Mouse (Mus musculus): ENCODE results near the gene Mtcl1. TPM values are rescaled to one million over a fixed set of nuclear protein-coding genes. Genes with fewer than 3 reads are reported as not detected.

Mtcl1 gene
- polyA plus RNA-seq, 1 experiment from 2014 or later, result 1.5 TPM

DNA sequence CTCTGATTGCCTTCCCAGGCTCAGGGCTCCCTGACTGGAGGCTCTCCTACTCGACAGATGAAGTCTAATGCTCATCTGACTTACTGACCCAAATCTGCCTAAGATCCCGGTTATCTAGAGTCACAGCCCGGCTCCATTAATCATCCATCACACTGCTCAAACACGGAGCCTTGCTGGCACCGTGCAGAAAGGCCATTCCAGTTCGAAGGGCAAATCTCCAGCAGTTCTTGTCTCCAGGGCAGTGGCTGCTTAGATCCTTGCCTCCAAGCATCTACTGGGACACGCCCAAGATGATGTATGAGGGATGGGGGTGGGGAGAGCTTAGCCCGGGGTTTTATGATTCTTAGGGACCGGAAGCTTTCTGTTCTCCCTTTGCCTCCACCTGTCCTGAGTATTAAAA, 55.0 kb downstream of the Mtcl1 start:
- no peaks in the 10 kb centered on the region; the same call in 1 of the 2 replicates for H3K4me1 ChIP-seq (replicated peaks; ENCODE audit: control insufficient read depth, insufficient read depth, low read length)
- H3K27ac ChIP-seq (ENCODE audit: low read depth, low read length), result no peak overlapping the region
- no peak for TF ChIP-seq CTCF (IDR thresholded peaks at IDR 0.05; ENCODE audit: low read depth)
- H3K9me3 ChIP-seq (ENCODE audit: control insufficient read depth), result no peaks in the 10 kb centered on the region
- no peak overlapping the region for H3K9ac ChIP-seq (ENCODE audit: low read depth, low read length)
- no peak overlapping the region for H3K4me3 ChIP-seq (ENCODE audit: low read depth, low read length)
- no peaks in the 10 kb centered on the region for H3K27me3 ChIP-seq (replicated peaks; ENCODE audit: control insufficient read depth, insufficient read depth, low read length)
- H3K36me3 ChIP-seq (ENCODE audit: control insufficient read depth, insufficient read depth), result no peaks in the 10 kb centered on the region
- ATAC-seq, result no peak
- 19% methylated on average over 9 of the region's 9 CpGs for WGBS
- H3K4me2 ChIP-seq (replicated peaks; ENCODE audit: low read depth), result no peak overlapping the region

DNA sequence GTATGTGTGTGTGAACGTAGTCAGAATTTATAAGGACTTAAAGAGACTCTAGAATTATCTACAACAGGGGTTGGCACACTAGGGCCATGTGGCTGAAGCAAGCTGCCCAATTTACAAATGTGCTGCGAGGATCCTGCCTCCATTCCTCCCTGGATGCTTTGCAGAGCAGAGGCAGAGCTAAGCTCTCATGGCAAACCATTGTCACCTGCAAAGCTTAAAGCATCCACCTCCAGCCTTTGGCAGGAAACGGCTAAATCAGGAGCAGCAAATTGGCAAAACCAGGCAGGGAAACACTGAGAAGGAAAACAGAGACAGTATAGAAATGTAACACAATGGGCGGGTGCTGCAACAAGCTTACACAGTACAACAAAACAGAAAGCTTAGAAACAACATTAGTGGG, 61.2 kb downstream of the Mtcl1 start:
- Histone ChIP-seq H3K4me1 (replicated peaks; ENCODE audit: control insufficient read depth, insufficient read depth, low read length) (no peaks in the 10 kb centered on the region), H3K27ac (ENCODE audit: low read depth, low read length) (no peak overlapping the region), H3K9ac (ENCODE audit: low read depth, low read length) (no peak overlapping the region), H3K36me3 (ENCODE audit: control insufficient read depth, insufficient read depth) (no peaks in the 10 kb centered on the region), H3K4me2 (replicated peaks; ENCODE audit: low read depth) (no peak overlapping the region), H3K4me3 (ENCODE audit: low read depth, low read length) (no peak overlapping the region), H3K27me3 (replicated peaks; ENCODE audit: control insufficient read depth, insufficient read depth, low read length) (no peaks in the 10 kb centered on the region), H3K9me3 (ENCODE audit: control insufficient read depth) (no peaks in the 10 kb centered on the region)
- 85% methylated on average over 4 of the region's 4 CpGs for WGBS
- no peak for ATAC-seq
- TF ChIP-seq CTCF (IDR thresholded peaks at IDR 0.05; ENCODE audit: low read depth), result no peak

DNA sequence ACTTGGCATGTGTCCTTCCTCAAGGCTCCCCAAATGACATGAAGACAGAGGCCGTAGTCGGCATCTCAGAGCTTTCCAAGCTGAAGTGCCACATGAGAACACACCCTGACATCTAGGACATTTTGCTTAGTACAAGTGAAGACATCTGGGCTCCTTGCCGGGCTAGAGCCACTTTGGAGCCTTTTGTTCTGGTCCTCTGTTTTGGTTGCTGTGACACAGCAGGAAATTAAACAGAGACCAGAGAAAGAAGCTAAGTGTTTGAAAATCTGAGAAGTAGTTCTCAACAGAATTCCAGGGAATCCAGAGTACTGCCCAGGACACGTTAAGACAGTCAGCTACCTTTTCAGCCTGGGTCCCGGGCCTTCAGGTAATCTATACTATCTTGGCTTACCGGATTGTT, 68.2 kb downstream of the Mtcl1 start:
- no peak for ATAC-seq
- 70% methylated on average over 6 of the region's 6 CpGs for WGBS
- H3K36me3 ChIP-seq (ENCODE audit: control insufficient read depth, insufficient read depth), result no peaks in the 10 kb centered on the region
- no peak for TF ChIP-seq CTCF (IDR thresholded peaks at IDR 0.05; ENCODE audit: low read depth)
- H3K4me2 ChIP-seq (replicated peaks; ENCODE audit: low read depth), result no peak overlapping the region
- H3K9ac ChIP-seq (ENCODE audit: low read depth, low read length), result no peak overlapping the region
- no peak overlapping the region for H3K27ac ChIP-seq (ENCODE audit: low read depth, low read length)
- H3K9me3 ChIP-seq (ENCODE audit: control insufficient read depth), result no peaks in the 10 kb centered on the region
- H3K4me1 ChIP-seq (replicated peaks; ENCODE audit: control insufficient read depth, insufficient read depth, low read length), result no peaks in the 10 kb centered on the region
- H3K4me3 ChIP-seq (ENCODE audit: low read depth, low read length), result no peak overlapping the region
- H3K27me3 ChIP-seq (replicated peaks; ENCODE audit: control insufficient read depth, insufficient read depth, low read length), result no peaks in the 10 kb centered on the region

DNA sequence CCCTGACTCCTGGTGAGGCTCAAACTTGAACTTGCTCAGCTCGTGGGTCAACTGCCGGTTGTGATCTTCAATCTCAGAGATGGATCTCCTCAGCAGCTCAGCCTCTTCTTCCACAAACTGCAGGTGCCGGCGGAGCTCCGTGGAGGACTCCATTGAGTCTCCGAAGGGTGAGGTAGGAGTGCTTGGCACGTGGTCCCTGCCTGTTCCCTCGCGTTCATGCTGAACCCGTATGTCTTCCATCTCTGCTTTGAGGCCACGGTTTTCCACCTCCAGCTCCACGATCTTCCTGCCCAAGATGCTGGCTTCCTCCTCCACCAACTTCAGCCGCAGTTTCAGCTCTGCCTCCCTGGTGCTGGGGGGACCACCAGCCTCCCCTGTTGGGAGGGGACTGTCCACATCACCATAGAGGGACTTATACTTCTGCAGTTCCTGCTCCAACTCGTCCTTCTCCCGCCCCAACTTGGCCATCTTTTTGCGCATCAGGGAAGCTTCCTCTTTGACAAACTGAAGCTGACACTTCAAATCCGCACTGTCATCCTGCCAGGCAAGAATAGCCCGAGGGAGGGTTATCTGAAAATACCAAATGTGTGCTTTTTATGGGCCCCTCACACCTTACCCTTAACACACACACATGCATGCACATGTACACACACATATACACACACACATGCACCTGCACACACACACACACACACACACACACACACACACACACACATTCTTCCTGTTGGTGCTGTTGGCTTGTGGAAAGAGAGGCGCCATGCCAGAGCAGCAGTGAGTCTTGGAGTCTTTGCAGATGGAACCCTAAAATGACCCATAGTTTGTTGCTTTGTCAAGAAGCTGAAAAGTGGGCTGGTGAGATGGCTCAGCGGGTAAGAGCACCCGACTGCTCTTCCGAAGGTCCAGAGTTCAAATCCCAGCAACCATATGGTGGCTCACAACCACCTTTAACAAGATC, 69.4 kb downstream of the Mtcl1 start:
- Histone ChIP-seq H3K27ac (ENCODE audit: low read depth, low read length) (no peak overlapping the region), H3K9me3 (ENCODE audit: control insufficient read depth) (no peaks in the 10 kb centered on the region), H3K4me2 (replicated peaks; ENCODE audit: low read depth) (no peak overlapping the region), H3K4me3 (ENCODE audit: low read depth, low read length) (no peak overlapping the region), H3K36me3 (ENCODE audit: control insufficient read depth, insufficient read depth) (no peaks in the 10 kb centered on the region), H3K4me1 (replicated peaks; ENCODE audit: control insufficient read depth, insufficient read depth, low read length) (no peaks in the 10 kb centered on the region), H3K9ac (ENCODE audit: low read depth, low read length) (no peak overlapping the region), H3K27me3 (replicated peaks; ENCODE audit: control insufficient read depth, insufficient read depth, low read length) (no peaks in the 10 kb centered on the region)
- TF ChIP-seq CTCF (IDR thresholded peaks at IDR 0.05; ENCODE audit: low read depth), result no peak
- ATAC-seq, result no peak
- 93% methylated on average over 22 of the region's 22 CpGs for whole genome bisulfite sequencing

DNA sequence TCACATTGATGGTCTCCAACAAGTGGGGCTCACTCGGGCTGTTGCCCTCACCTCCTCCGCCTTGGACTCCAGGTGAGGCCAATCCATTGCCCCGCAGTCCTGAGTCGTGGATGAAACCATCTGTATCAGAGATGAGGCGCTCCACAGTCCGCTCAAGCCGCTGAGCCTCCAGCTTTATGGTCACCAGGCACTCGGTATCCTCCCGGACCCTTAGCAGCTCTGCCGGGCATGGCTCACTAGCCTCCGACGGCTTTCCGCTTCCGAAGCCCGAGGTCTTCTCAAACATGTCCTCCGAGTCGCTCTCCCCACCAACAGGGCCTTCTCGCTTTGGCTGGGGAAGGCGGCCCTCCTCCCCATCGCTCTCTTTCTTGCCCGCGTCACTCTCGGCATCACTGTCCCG, 70.2 kb downstream of the Mtcl1 start:
- no peak for ATAC-seq

DNA sequence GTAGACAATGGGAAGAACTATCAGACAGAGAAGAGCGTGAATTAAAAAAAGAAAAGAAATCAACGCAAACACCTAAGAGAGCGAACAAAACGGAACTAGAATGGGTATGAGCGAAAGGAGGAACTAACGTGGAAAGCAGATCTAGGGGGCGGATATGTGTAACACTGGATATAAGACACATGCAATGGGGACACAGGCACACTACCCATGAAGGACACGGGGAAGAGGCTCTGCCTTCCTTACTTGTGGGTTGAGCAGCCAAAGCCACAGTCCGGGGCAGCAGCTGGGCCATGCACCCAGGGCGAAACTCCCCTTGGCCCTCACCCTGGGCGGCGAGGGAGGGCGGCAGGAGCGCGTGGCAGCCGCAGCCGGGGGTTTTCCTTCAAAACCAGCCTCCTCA, 71.4 kb downstream of the Mtcl1 start:
- H3K36me3 ChIP-seq (ENCODE audit: control insufficient read depth, insufficient read depth), result no peaks in the 10 kb centered on the region
- 94% methylated on average over 17 of the region's 17 CpGs for WGBS
- no peak for TF ChIP-seq CTCF (IDR thresholded peaks at IDR 0.05; ENCODE audit: low read depth)
- H3K27me3 ChIP-seq (replicated peaks; ENCODE audit: control insufficient read depth, insufficient read depth, low read length), result no peaks in the 10 kb centered on the region
- no peak overlapping the region for H3K9ac ChIP-seq (ENCODE audit: low read depth, low read length)
- no peak overlapping the region for H3K4me2 ChIP-seq (replicated peaks; ENCODE audit: low read depth)
- no peak overlapping the region for H3K27ac ChIP-seq (ENCODE audit: low read depth, low read length)
- no peak overlapping the region for H3K4me3 ChIP-seq (ENCODE audit: low read depth, low read length)
- no peaks in the 10 kb centered on the region for H3K4me1 ChIP-seq (replicated peaks; ENCODE audit: control insufficient read depth, insufficient read depth, low read length)
- no peak for ATAC-seq
- H3K9me3 ChIP-seq (ENCODE audit: control insufficient read depth), result no peaks in the 10 kb centered on the region

More for the DNA sequence above, 70.2 kb downstream of the Mtcl1 start:
- Histone ChIP-seq H3K4me1 (replicated peaks; ENCODE audit: control insufficient read depth, insufficient read depth, low read length) (no peaks in the 10 kb centered on the region), H3K36me3 (ENCODE audit: control insufficient read depth, insufficient read depth) (no peaks in the 10 kb centered on the region), H3K27ac (ENCODE audit: low read depth, low read length) (no peak overlapping the region), H3K9me3 (ENCODE audit: control insufficient read depth) (no peaks in the 10 kb centered on the region), H3K4me3 (ENCODE audit: low read depth, low read length) (no peak overlapping the region), H3K9ac (ENCODE audit: low read depth, low read length) (no peak overlapping the region), H3K4me2 (replicated peaks; ENCODE audit: low read depth) (no peak overlapping the region), H3K27me3 (replicated peaks; ENCODE audit: control insufficient read depth, insufficient read depth, low read length) (no peaks in the 10 kb centered on the region)
- 95% methylated on average over 24 of the region's 24 CpGs for WGBS
- TF ChIP-seq CTCF (IDR thresholded peaks at IDR 0.05; ENCODE audit: low read depth), result no peak

Measured in intestine, postnatal 0 days (tissue).